Mouse (Mus musculus) ES-Bruce4 (cell line): Measurements from ENCODE around the gene Mccc1. TPM values are rescaled to one million over a fixed set of nuclear protein-coding genes. Genes with fewer than 3 reads are reported as not detected.

Source experiments
- H3K27ac ChIP-seq: 2 replicates; pipeline ENCODE4 v1.5.1; 2012; ENCODE audit warnings: low read length, inconsistent platforms; ENCODE audit not compliant: insufficient read depth
- H3K27me3 ChIP-seq: 2 replicates; pipeline ENCODE4 v1.6.1; 2012; ENCODE audit warnings: mild to moderate bottlenecking, low read length, inconsistent platforms; ENCODE audit not compliant: control insufficient read depth, poor library complexity, insufficient read depth, severe bottlenecking
- H3K36me3 ChIP-seq: 2 replicates; pipeline ENCODE4 v1.6.1; 2012; ENCODE audit warnings: inconsistent platforms, mild to moderate bottlenecking, low read length, moderate library complexity; ENCODE audit not compliant: control insufficient read depth, poor library complexity, insufficient read depth, severe bottlenecking
- H3K4me1 ChIP-seq: one replicate; pipeline ENCODE4 v1.8.1; 2011; ENCODE audit warnings: low read length; ENCODE audit not compliant: control insufficient read depth, insufficient read depth
- H3K4me3 ChIP-seq: 2 replicates; pipeline ENCODE4 v1.5.1; 2011; ENCODE audit warnings: low read depth, mild to moderate bottlenecking, low read length
- H3K9ac ChIP-seq: 2 replicates; pipeline ENCODE4 v1.6.1; 2012; ENCODE audit warnings: low read depth, mild to moderate bottlenecking, inconsistent platforms; ENCODE audit not compliant: poor library complexity, severe bottlenecking
- H3K9me3 ChIP-seq: replicated peaks from 2 replicates; pipeline ENCODE4 v1.6.1; 2012; ENCODE audit warnings: mild to moderate bottlenecking, low read length, inconsistent platforms; ENCODE audit not compliant: control insufficient read depth, poor library complexity, insufficient read depth, severe bottlenecking
- CTCF ChIP-seq: IDR thresholded peaks from one replicate; pipeline ENCODE4 v1.8.1; 2011; ENCODE audit warnings: low read depth, low read length
- EP300 ChIP-seq: IDR thresholded peaks from 2 replicates; pipeline ENCODE4 v1.6.1; 2011; ENCODE audit warnings: low read depth, low read length; ENCODE audit not compliant: insufficient read depth
- POLR2A ChIP-seq: IDR thresholded peaks from one replicate; pipeline ENCODE4 v1.8.1; 2011; ENCODE audit warnings: low read length; ENCODE audit not compliant: insufficient read depth
- polyA plus RNA-seq: library from polyadenylated mRNA; stranded (reverse); fragments of >200 nt; gene quantifications from 2 replicates; pipeline ENCODE4 v1.2.4, GENCODE M21; 2011; ENCODE audit warnings: low read depth; ENCODE audit not compliant: missing spikeins, insufficient read depth, insufficient read length

The Mccc1 gene
- polyA plus RNA-seq, 1 experiment: 32.0 TPM

- no peaks in the 10 kb centered on the region for H3K36me3 ChIP-seq
- H3K9me3 ChIP-seq: no peaks in the 10 kb centered on the region
- peak overlapping the region; percentile 53 for H3K4me3 ChIP-seq
- no peak overlapping the region for H3K27ac ChIP-seq
- H3K27me3 ChIP-seq: no peaks in the 10 kb centered on the region
- TF ChIP-seq EP300 (no peak), CTCF (no peak), POLR2A (no peak)
- peak overlapping the region; percentile 99 for H3K9ac ChIP-seq
- no peaks in the 10 kb centered on the region for H3K4me1 ChIP-seq
Observed at GRCm38 (mm10) chr3:35931359-35931758, 69.1 kb downstream of the Mccc1 start.

GRCm38 (mm10) chr3:35929831-35930230 lies 70.6 kb downstream of the Mccc1 start:
- H3K9ac ChIP-seq: no peak overlapping the region

GRCm38 (mm10) chr3:35929406-35929805 lies 71.1 kb downstream of the Mccc1 start:
- H3K27me3 ChIP-seq: no peaks in the 10 kb centered on the region
- no peaks in the 10 kb centered on the region for H3K9me3 ChIP-seq
- no peaks in the 10 kb centered on the region for H3K36me3 ChIP-seq
- no peaks in the 10 kb centered on the region for H3K4me1 ChIP-seq
- H3K4me3 ChIP-seq: no peak overlapping the region
- H3K27ac ChIP-seq: no peak overlapping the region
- no peak for TF ChIP-seq POLR2A
- TF ChIP-seq CTCF: no peak
- no peak for TF ChIP-seq EP300
- H3K9ac ChIP-seq: no peak overlapping the region

More at GRCm38 (mm10) chr3:35929831-35930230, 70.6 kb downstream of the Mccc1 start:
- Histone ChIP-seq H3K27me3 (no peaks in the 10 kb centered on the region), H3K9me3 (no peaks in the 10 kb centered on the region), H3K4me3 (no peak overlapping the region), H3K36me3 (no peaks in the 10 kb centered on the region), H3K4me1 (no peaks in the 10 kb centered on the region), H3K27ac (no peak overlapping the region)
- no peak for TF ChIP-seq EP300

- H3K27me3 ChIP-seq: no peaks in the 10 kb centered on the region
- no peaks in the 10 kb centered on the region for H3K4me1 ChIP-seq
- H3K36me3 ChIP-seq: no peaks in the 10 kb centered on the region
- no peak overlapping the region for H3K27ac ChIP-seq
- TF ChIP-seq EP300: no peak
- TF ChIP-seq POLR2A: no peak
- TF ChIP-seq CTCF: no peak
- H3K4me3 ChIP-seq: no peak overlapping the region
- no peaks in the 10 kb centered on the region for H3K9me3 ChIP-seq
- no peak overlapping the region for H3K9ac ChIP-seq
Observed at GRCm38 (mm10) chr3:35925852-35926251, 74.6 kb downstream of the Mccc1 start.

- Histone ChIP-seq H3K36me3 (no peaks in the 10 kb centered on the region), H3K27me3 (no peaks in the 10 kb centered on the region), H3K4me1 (no peaks in the 10 kb centered on the region), H3K9me3 (no peaks in the 10 kb centered on the region), H3K4me3 (no peak overlapping the region), H3K27ac (no peak overlapping the region), H3K9ac (no peak overlapping the region)
- TF ChIP-seq EP300 (no peak), CTCF (no peak), POLR2A (no peak)
Observed at GRCm38 (mm10) chr3:35924007-35924406, 76.5 kb downstream of the Mccc1 start.

GRCm38 (mm10) chr3:35923495-35923894 lies 77.0 kb downstream of the Mccc1 start:
- Histone ChIP-seq H3K4me3 (no peak overlapping the region), H3K27ac (no peak overlapping the region), H3K27me3 (no peaks in the 10 kb centered on the region), H3K36me3 (peaks cover 2% of the 10 kb centered on the region; the same call in 1 of the 2 replicates), H3K9me3 (no peaks in the 10 kb centered on the region), H3K4me1 (no peaks in the 10 kb centered on the region), H3K9ac (no peak overlapping the region)
- TF ChIP-seq EP300 (no peak), CTCF (no peak), POLR2A (no peak)

- H3K9me3 ChIP-seq: no peaks in the 10 kb centered on the region
- TF ChIP-seq EP300 (no peak), CTCF (no peak), POLR2A (no peak)
- no peaks in the 10 kb centered on the region for H3K4me1 ChIP-seq
- no peak overlapping the region for H3K9ac ChIP-seq
- no peaks in the 10 kb centered on the region for H3K27me3 ChIP-seq
- no peak overlapping the region for H3K27ac ChIP-seq
- no peak overlapping the region for H3K4me3 ChIP-seq
- peaks cover 5% of the 10 kb centered on the region for H3K36me3 ChIP-seq
Observed at GRCm38 (mm10) chr3:35922522-35922921, 78.0 kb downstream of the Mccc1 start.
